Mouse (Mus musculus) hematopoietic stem cell, adult 5-6 weeks (primary cell): Measurements from ENCODE around the gene Rnf208. TPM values are rescaled to one million over a fixed set of nuclear protein-coding genes. Genes with fewer than 3 reads are reported as not detected.

Experiments used
- ATAC-seq, 2 experiments: fragments of 125-278 bp in 1 of 2; replicated peaks in 1 of 2; 2 replicates each; pipeline ENCODE4 v1.8.0; 2016 to 2017; ENCODE audit warnings: inconsistent platforms in 2 of 2, mild to moderate bottlenecking in 2 of 2, moderate number of reproducible peaks in 2 of 2, low read depth in 1 of 2, moderate TSS enrichment in 1 of 2; ENCODE audit not compliant: low FRiP score in 2 of 2, poor library complexity in 2 of 2, severe bottlenecking in 2 of 2, insufficient read depth in 1 of 2, low TSS enrichment in 1 of 2
- total RNA-seq: library from RNA; stranded (forward); fragments of 172-1452, 232-1000 nt; gene quantifications from 2 replicates; pipeline ENCODE4 v1.2.3, GENCODE M21; 2017

The Rnf208 gene
- total RNA-seq, 1 experiment from 2014 or later: not detected

- ATAC-seq: no peak
Measured at GRCm38 (mm10) chr2:25288734-25289345, 46.8 kb downstream of the Rnf208 start.

GRCm38 (mm10) chr2:25289651-25290050, 47.6 kb downstream of the Rnf208 start, which contains the start of gene Lrrc26:
Gene Lrrc26 (plus strand): TSS chr2:25289915.
- no peak for ATAC-seq

- ATAC-seq: no peak
Measured at GRCm38 (mm10) chr2:25290101-25290815, 48.2 kb downstream of the Rnf208 start.

- no peak for ATAC-seq
Measured at GRCm38 (mm10) chr2:25290816-25291130, 48.7 kb downstream of the Rnf208 start.

- no peak for ATAC-seq
Measured at GRCm38 (mm10) chr2:25291184-25292053, 49.4 kb downstream of the Rnf208 start.

- no peak for ATAC-seq
Measured at GRCm38 (mm10) chr2:25292054-25292544, 50.0 kb downstream of the Rnf208 start.

- ATAC-seq: peak; percentile 46 to 59; a peak in 3 of 4 replicates
Measured at GRCm38 (mm10) chr2:25292856-25293255, 50.8 kb downstream of the Rnf208 start.

- ATAC-seq: no peak
Measured at GRCm38 (mm10) chr2:25293706-25294105, 51.7 kb downstream of the Rnf208 start.

Other genes starting within 250 kb of the Rnf208 start
- 16.0 and 28.9 TPM in 2 replicates for gene Nsmf, start 187.9 kb upstream of the Rnf208 start, total RNA-seq
- not detected in 2 replicates for gene Entpd8, start 162.0 kb upstream of the Rnf208 start, total RNA-seq
- gene Noxa1, start 147.1 kb upstream of the Rnf208 start, total RNA-seq: 1.0 TPM in 1 of 2 replicates, not detected in the other
- 2.6 and 4.4 TPM in 2 replicates for gene Nrarp, start 61.5 kb upstream of the Rnf208 start, total RNA-seq
- 30.0 and 33.3 TPM in 2 replicates for gene Tor4a, start 45.4 kb upstream of the Rnf208 start, total RNA-seq
- 40.1 and 53.5 TPM in 2 replicates for gene Nelfb, start 30.8 kb upstream of the Rnf208 start, total RNA-seq
- not detected in 2 replicates for gene Stpg3, start 27.6 kb upstream of the Rnf208 start, total RNA-seq
- not detected in 2 replicates for gene Fam166a, start 23.5 kb upstream of the Rnf208 start, total RNA-seq
- 426 and 473 TPM in 2 replicates for gene Tubb4b, start 17.6 kb upstream of the Rnf208 start, total RNA-seq
- gene Slc34a3, start 7.9 kb upstream of the Rnf208 start, total RNA-seq: 0.81 TPM in 1 of 2 replicates, not detected in the other
- gene Rnf224, start 5.5 kb upstream of the Rnf208 start, total RNA-seq: not detected in 2 replicates
- not detected in 2 replicates for gene Cysrt1, start 197 bp downstream of the Rnf208 start, total RNA-seq
- gene AL732309.1, start 4.6 kb downstream of the Rnf208 start, total RNA-seq: 1.4 and 5.1 TPM in 2 replicates
- gene Tmem203, start 13.2 kb downstream of the Rnf208 start, total RNA-seq: 9.9 and 10.8 TPM in 2 replicates
- 8.2 and 10.6 TPM in 2 replicates for gene Tprn, start 20.4 kb downstream of the Rnf208 start, total RNA-seq
- 46.4 and 82.9 TPM in 2 replicates for gene Ssna1, start 30.2 kb downstream of the Rnf208 start, total RNA-seq
- gene Anapc2, start 30.2 kb downstream of the Rnf208 start, total RNA-seq: 39.0 and 46.9 TPM in 2 replicates
- gene Tmem210, start 45.9 kb downstream of the Rnf208 start, total RNA-seq: not detected in 2 replicates
- not detected in 2 replicates for gene Lrrc26, start 47.7 kb downstream of the Rnf208 start, total RNA-seq
- not detected in 2 replicates for gene Grin1, start 76.9 kb downstream of the Rnf208 start, total RNA-seq
- gene Man1b1, start 90.1 kb downstream of the Rnf208 start, total RNA-seq: 60.9 and 70.9 TPM in 2 replicates
- 11.9 and 31.6 TPM in 2 replicates for gene Dpp7, start 114.1 kb downstream of the Rnf208 start, total RNA-seq
- 8.2 and 12.6 TPM in 2 replicates for gene Uap1l1, start 123.4 kb downstream of the Rnf208 start, total RNA-seq
- 3.3 and 12.1 TPM in 2 replicates for gene Sapcd2, start 130.1 kb downstream of the Rnf208 start, total RNA-seq
- gene Entpd2, start 153.6 kb downstream of the Rnf208 start, total RNA-seq: not detected in 2 replicates
- gene Npdc1, start 157.1 kb downstream of the Rnf208 start, total RNA-seq: 0.74 and 2.3 TPM in 2 replicates
- 23.6 and 28.5 TPM in 2 replicates for gene Fut7, start 181.0 kb downstream of the Rnf208 start, total RNA-seq
- 52.7 and 57.5 TPM in 2 replicates for gene Abca2, start 186.4 kb downstream of the Rnf208 start, total RNA-seq
- gene Clic3, start 214.6 kb downstream of the Rnf208 start, total RNA-seq: not detected in 2 replicates
- 27.5 and 28.0 TPM in 2 replicates for gene Paxx, start 218.8 kb downstream of the Rnf208 start, total RNA-seq
- gene Ptgds, start 227.8 kb downstream of the Rnf208 start, total RNA-seq: 3.4 and 3.5 TPM in 2 replicates